Mouse (Mus musculus) midbrain, embryonic 10.5 days (tissue): ENCODE measurements around the gene 6430571L13Rik. TPM values are rescaled to one million over a fixed set of nuclear protein-coding genes. Genes with fewer than 3 reads are reported as not detected.
"Not testable (repeated sequence)": the region's sequence is repeated elsewhere in the genome, so short reads cannot be mapped to it uniquely, and the experiment has no call there.

Experiments used
- DNase-seq: peaks from one replicate; pipeline ENCODE4 v3.0.0-alpha.2; 2017; ENCODE audit warnings: low spot score
- H3K27ac ChIP-seq: fragments of 300-500 bp; sonication (generic); replicated peaks from 2 replicates; pipeline ENCODE4 v1.5.1; 2016; ENCODE audit warnings: mild to moderate bottlenecking
- H3K27me3 ChIP-seq: fragments of 300-500 bp; sonication (generic); 2 replicates; pipeline ENCODE4 v1.6.1; 2016; ENCODE audit warnings: low read depth, mild to moderate bottlenecking; ENCODE audit not compliant: poor library complexity, severe bottlenecking
- H3K36me3 ChIP-seq: fragments of 300-500 bp; sonication (generic); 2 replicates; pipeline ENCODE4 v1.6.1; 2016; ENCODE audit warnings: mild to moderate bottlenecking, moderate library complexity
- H3K4me1 ChIP-seq: fragments of 300-500 bp; sonication (generic); 2 replicates; pipeline ENCODE4 v1.6.1; 2016
- H3K4me3 ChIP-seq: fragments of 300-500 bp; sonication (generic); 2 replicates; pipeline ENCODE4 v1.5.1; 2016; ENCODE audit warnings: mild to moderate bottlenecking, moderate library complexity
- H3K9me3 ChIP-seq: fragments of 300-500 bp; sonication (generic); replicated peaks from 2 replicates; pipeline ENCODE4 v1.6.1; 2016; ENCODE audit warnings: mild to moderate bottlenecking
- WGBS: fragments of 180-500 bp; shearing (Covaris S2); methylation state at CpG from one replicate; pipeline ENCODE4 v1.1.7; 2016; 5-methylcytosine and 5-hydroxymethylcytosine counted together
- polyA plus RNA-seq: library from polyadenylated mRNA; unstranded; fragments of >200 nt; fragmentation: Nextera tagmentation; extraction: Ambion mirVana; gene quantifications from 2 replicates; pipeline ENCODE4 v1.2.1, GENCODE M21; 2016

Gene 6430571L13Rik
- polyA plus RNA-seq, 1 experiment from 2014 or later, result 1.8 TPM

GRCm38 (mm10) chr9:107301554-107302331, 38.7 kb upstream of the 6430571L13Rik start:
- 88% methylated on average over 17 of the region's 17 CpGs for WGBS
- H3K9me3 ChIP-seq, result no peaks in the 10 kb centered on the region
- no peak overlapping the region for H3K27ac ChIP-seq
- no peak overlapping the region for H3K4me3 ChIP-seq
- peaks cover 15% of the 10 kb centered on the region for H3K27me3 ChIP-seq
- peaks cover 20% of the 10 kb centered on the region for H3K36me3 ChIP-seq
- peaks cover 16% of the 10 kb centered on the region for H3K4me1 ChIP-seq
- no peak for DNase-seq

- WGBS, result 76% methylated on average over 7 of the region's 7 CpGs
Measured at GRCm38 (mm10) chr9:107302592-107302991, 37.8 kb upstream of the 6430571L13Rik start.

GRCm38 (mm10) chr9:107303121-107303820, 37.1 kb upstream of the 6430571L13Rik start:
- WGBS, result 84% methylated on average over 9 of the region's 9 CpGs
- Histone ChIP-seq H3K27me3 (peaks cover 3% of the 10 kb centered on the region; the same call in 1 of the 2 replicates), H3K27ac (no peak overlapping the region), H3K9me3 (no peaks in the 10 kb centered on the region), H3K4me1 (peaks cover under 1% of the 10 kb centered on the region), H3K4me3 (no peak overlapping the region), H3K36me3 (peaks cover 20% of the 10 kb centered on the region)
- no peak for DNase-seq

More at GRCm38 (mm10) chr9:107302592-107302991, 37.8 kb upstream of the 6430571L13Rik start:
- H3K27me3 ChIP-seq, result peaks cover 10% of the 10 kb centered on the region
- H3K9me3 ChIP-seq, result no peaks in the 10 kb centered on the region
- DNase-seq, result no peak
- H3K4me1 ChIP-seq, result peaks cover 8% of the 10 kb centered on the region
- H3K27ac ChIP-seq, result no peak overlapping the region
- no peak overlapping the region for H3K4me3 ChIP-seq
- H3K36me3 ChIP-seq, result peaks cover 20% of the 10 kb centered on the region

- H3K27ac ChIP-seq, result no peak overlapping the region
- no peak for DNase-seq
- H3K4me1 ChIP-seq, result no peaks in the 10 kb centered on the region
- H3K4me3 ChIP-seq, result no peak overlapping the region
- H3K36me3 ChIP-seq, result peaks cover 20% of the 10 kb centered on the region
- 87% methylated on average over 5 of the region's 5 CpGs for WGBS
- no peaks in the 10 kb centered on the region for H3K9me3 ChIP-seq
- H3K27me3 ChIP-seq, result no peaks in the 10 kb centered on the region
Measured at GRCm38 (mm10) chr9:107303900-107304299, 36.5 kb upstream of the 6430571L13Rik start.

- 96% methylated on average over 3 of the region's 3 CpGs for WGBS
- Histone ChIP-seq H3K4me1 (no peaks in the 10 kb centered on the region), H3K27ac (no peak overlapping the region), H3K36me3 (peaks cover 20% of the 10 kb centered on the region), H3K4me3 (no peak overlapping the region), H3K27me3 (no peaks in the 10 kb centered on the region), H3K9me3 (no peaks in the 10 kb centered on the region)
- no peak for DNase-seq
Measured at GRCm38 (mm10) chr9:107304383-107304782, 36.0 kb upstream of the 6430571L13Rik start.

GRCm38 (mm10) chr9:107305012-107305411, 35.4 kb upstream of the 6430571L13Rik start:
- 84% methylated on average over 4 of the region's 4 CpGs for whole genome bisulfite sequencing

GRCm38 (mm10) chr9:107305601-107306542, 34.5 kb upstream of the 6430571L13Rik start:
- no peaks in the 10 kb centered on the region for H3K4me1 ChIP-seq
- H3K27ac ChIP-seq, result no peak overlapping the region
- H3K9me3 ChIP-seq, result no peaks in the 10 kb centered on the region
- no peaks in the 10 kb centered on the region for H3K27me3 ChIP-seq
- no peak for DNase-seq
- H3K36me3 ChIP-seq, result peaks cover 13% of the 10 kb centered on the region
- H3K4me3 ChIP-seq, result no peak overlapping the region
- 74% methylated on average over 13 of the region's 13 CpGs for WGBS

More at GRCm38 (mm10) chr9:107305012-107305411, 35.4 kb upstream of the 6430571L13Rik start:
- no peak overlapping the region for H3K4me3 ChIP-seq
- no peak overlapping the region for H3K27ac ChIP-seq
- no peak for DNase-seq
- H3K4me1 ChIP-seq, result no peaks in the 10 kb centered on the region
- no peaks in the 10 kb centered on the region for H3K9me3 ChIP-seq
- H3K36me3 ChIP-seq, result peaks cover 20% of the 10 kb centered on the region
- no peaks in the 10 kb centered on the region for H3K27me3 ChIP-seq

GRCm38 (mm10) chr9:107306673-107307072, 33.7 kb upstream of the 6430571L13Rik start:
- not testable (repeated sequence) for H3K9me3 ChIP-seq, H3K4me1 ChIP-seq, H3K4me3 ChIP-seq, H3K27me3 ChIP-seq, DNase-seq, H3K27ac ChIP-seq, H3K36me3 ChIP-seq
- 90% methylated on average over 1 of the region's 1 CpGs for WGBS

GRCm38 (mm10) chr9:107307099-107307872, 33.1 kb upstream of the 6430571L13Rik start:
- no peaks in the 10 kb centered on the region for H3K36me3 ChIP-seq
- no peak overlapping the region for H3K27ac ChIP-seq
- H3K27me3 ChIP-seq, result no peaks in the 10 kb centered on the region
- H3K4me1 ChIP-seq, result no peaks in the 10 kb centered on the region
- no peak overlapping the region for H3K4me3 ChIP-seq
- DNase-seq, result no peak
- 94% methylated on average over 11 of the region's 11 CpGs for WGBS
- H3K9me3 ChIP-seq, result no peaks in the 10 kb centered on the region

- no peaks in the 10 kb centered on the region for H3K36me3 ChIP-seq
- H3K4me3 ChIP-seq, result no peak overlapping the region
- 81% methylated on average over 12 of the region's 12 CpGs for WGBS
- no peak for DNase-seq
- H3K4me1 ChIP-seq, result no peaks in the 10 kb centered on the region
- H3K27me3 ChIP-seq, result no peaks in the 10 kb centered on the region
- no peak overlapping the region for H3K27ac ChIP-seq
- no peaks in the 10 kb centered on the region for H3K9me3 ChIP-seq
Measured at GRCm38 (mm10) chr9:107307886-107308285, 32.5 kb upstream of the 6430571L13Rik start.

GRCm38 (mm10) chr9:107308346-107309000, 31.9 kb upstream of the 6430571L13Rik start:
- Histone ChIP-seq H3K27me3 (no peaks in the 10 kb centered on the region), H3K27ac (no peak overlapping the region), H3K4me3 (no peak overlapping the region), H3K9me3 (no peaks in the 10 kb centered on the region), H3K4me1 (no peaks in the 10 kb centered on the region), H3K36me3 (no peaks in the 10 kb centered on the region)
- WGBS, result 89% methylated on average over 9 of the region's 9 CpGs
- no peak for DNase-seq
